Mouse (Mus musculus): ENCODE measurements around the gene Parp8. TPM values are rescaled to one million over a fixed set of nuclear protein-coding genes. Genes with fewer than 3 reads are reported as not detected.

Parp8 gene
- polyA plus RNA-seq, 3 experiments from 2014 or later: 12.0 to 28.7 (median 23.7) TPM

DNA sequence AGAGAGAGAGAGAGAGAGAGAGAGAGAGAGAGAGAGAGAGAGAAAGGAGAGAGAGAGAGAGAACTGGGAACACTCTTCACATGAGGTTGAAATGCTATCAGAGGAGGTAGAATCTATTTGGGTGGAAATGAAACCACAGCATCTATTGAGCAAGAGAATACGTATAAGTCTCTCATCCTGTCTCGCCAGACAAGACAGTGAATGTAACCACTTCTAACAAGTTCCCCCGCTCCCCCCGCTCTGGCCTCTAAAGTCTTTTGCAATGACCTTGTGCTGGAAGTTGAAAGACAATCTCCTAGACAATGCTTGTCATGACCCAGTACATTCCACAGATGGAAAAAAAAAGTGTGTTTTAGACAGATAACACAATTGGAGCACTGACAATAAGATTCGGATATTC, 181.4 kb downstream of the Parp8 start:
- ATAC-seq: no peak

DNA sequence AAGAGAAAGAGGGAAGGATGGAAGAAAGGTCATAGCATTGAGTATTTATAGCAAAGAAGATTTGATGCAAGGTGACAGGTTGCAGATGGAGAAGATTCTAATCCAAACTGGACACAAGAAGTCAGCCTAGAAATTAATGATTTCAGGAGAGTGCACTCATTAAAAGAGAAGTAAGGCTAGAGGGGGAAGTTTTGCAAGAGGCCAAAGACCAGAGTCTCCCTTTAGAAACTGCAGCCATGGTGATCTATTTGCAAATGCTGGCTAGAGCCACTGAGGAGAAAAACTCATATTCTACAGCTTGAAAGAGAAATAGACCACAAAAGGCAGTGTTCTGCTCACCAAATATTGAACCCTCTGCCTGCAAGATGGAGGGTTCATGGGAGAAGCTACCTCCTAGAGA, 194.4 kb downstream of the Parp8 start:
- no peak for ATAC-seq

DNA sequence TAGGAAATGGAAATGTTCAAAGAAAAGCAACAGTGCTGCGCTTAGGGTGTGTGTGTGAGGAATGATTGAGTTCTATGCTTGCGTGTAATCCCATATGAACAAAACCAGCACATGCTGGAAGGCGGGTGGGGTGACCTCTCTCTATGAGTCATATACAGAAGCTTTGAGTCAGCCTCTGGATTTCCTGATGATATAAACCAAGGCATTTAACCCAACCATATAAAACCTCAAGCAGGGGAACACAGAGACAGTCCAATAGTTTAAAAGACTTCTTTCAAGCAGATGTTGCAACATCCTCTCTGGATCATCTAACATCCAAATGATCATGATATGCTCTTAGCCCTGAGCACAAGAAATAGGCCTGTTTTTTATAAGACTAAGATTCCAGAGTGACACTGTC, 196.3 kb downstream of the Parp8 start:
- no peak for ATAC-seq

DNA sequence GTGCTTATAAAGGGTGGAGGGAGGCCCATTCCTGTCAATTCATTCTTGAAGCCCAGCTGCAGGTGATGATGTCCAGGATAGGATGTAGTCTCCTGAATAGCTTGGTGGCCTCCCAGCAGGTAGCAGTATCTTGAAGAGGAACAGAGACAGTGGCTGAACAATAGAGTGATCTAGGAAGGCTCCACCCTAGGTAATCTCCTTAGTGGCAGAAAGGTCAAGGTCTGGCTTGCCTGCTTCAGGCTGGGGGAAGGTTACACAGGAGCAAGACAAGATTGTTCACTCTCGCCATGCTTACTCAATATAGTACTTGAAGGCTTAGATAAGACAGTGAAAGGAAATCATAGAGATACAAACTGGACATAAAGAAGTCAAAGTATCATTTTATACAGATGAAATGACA, 213.9 kb downstream of the Parp8 start:
- no peak for ATAC-seq

Other genes with a start within 250 kb of the Parp8 start
- 100 to 1,000 TPM; 155 to 201 (median 196) TPM for gene Emb, start 183.0 kb upstream of the Parp8 start, polyA plus RNA-seq (2017; shearing (Covaris generic))
- under 1 TPM in 2 of 3 experiments, not detected in 1; 0.15 to 0.26 TPM for gene Gm17509, start 195.5 kb upstream of the Parp8 start, polyA plus RNA-seq (2017; shearing (Covaris generic))

Measured in inflammation-experienced regulatory T-cells, adult 6 months (primary cell).